Mouse (Mus musculus): Measurements from ENCODE around the gene Bfsp2.

Bfsp2 gene

DNA sequence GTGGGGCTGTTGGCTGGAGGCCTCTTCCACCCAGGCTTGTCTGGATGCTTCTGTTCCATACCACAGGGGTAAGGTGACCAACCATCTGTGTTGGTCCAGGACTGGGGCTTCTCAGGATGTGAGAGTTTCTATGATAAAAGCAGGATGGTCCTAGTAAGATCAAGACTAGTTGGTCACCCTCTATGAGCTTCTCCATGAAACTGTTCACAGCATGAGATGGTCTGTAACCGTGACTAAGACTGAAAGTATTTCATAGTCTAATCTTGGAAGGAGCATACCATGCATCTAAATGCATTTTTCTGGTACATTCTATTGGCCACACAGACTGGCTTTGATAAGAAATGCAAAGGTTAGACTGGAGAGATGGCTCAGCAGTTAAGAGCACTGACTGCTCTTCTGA is 96.6 kb downstream of the Bfsp2 start:
- DNase-seq (ENCODE audit: low read depth, low spot score): no peak

DNA sequence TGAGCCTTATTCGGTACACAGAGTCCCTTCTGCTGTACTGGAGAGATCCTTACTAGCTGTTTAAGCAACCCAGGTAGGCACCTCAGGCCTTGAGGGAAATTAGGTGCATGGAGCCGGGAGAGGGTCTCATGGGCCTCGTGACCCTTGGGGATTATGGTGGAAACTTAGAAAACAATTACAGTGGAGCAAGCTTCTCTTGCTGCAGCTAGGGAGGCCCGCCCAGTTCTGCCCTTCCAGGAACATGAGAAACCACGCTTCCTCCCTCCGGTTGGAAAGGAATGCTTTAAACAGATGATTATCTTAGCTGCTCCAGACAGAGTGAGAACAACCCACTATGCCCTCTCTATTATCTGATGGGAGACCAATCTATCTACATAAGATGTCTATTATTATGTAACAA is 97.2 kb downstream of the Bfsp2 start:
- no peak for DNase-seq (ENCODE audit: low read depth, low spot score)

DNA sequence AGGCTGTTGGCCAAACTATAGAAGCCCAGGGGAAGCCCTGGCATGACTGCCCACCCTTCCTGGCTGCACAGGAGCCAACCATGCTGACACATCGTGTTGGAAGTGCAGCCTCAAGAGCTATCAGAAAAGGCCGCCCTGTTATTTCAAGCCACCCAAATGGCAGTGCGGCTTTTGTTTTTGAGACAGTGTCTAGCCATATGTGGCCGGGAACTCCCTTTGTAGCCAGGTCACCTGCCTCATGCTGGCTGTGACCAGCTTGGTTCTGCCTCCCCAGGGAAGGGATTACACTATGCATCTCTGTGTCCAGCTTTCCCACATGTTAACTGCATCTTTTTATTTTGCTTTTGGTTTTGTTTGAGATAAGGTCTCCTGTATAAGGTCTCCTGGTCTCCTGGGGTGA is 99.7 kb downstream of the Bfsp2 start:
- DNase-seq (ENCODE audit: low read depth, low spot score): no peak

DNA sequence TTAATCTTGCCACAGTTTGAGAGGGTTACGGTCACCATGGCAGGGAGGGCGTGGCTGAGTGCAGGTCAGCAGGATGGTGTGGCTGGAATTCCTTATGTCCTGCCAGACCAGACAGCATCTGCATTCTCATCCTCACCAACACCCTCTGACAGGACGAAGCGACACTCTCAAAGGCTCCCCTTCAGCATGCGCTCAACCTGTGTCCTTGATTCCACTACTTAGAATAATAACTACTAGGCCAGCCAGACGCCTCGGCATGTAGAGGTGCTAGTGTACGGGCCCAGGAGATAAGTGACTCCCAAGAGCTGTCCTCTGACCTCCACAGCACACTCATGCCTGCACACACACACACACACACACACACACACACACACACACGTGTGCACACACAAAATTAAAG is 101.0 kb downstream of the Bfsp2 start:
- no peak for DNase-seq (ENCODE audit: low read depth, low spot score)

DNA sequence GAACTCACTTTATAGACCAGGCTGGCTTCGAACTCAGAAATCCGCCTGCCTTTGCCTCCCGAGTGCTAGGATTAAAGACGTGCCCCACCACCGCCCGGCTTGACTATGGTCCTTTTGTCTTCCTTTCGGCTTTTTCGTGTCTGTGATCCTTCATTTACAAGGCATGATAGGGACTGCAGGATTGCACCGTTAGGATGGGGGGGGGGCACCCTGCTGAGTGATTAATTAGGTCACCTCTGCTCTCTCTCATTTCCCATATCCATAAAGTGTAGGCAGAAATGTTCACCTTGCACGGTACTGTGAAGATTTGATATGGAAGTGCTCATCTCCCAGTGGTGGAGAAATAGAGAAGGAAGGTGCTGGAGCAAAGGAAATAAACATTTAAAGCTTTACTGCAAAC is 101.5 kb downstream of the Bfsp2 start:
- DNase-seq (ENCODE audit: low read depth, low spot score): no peak

DNA sequence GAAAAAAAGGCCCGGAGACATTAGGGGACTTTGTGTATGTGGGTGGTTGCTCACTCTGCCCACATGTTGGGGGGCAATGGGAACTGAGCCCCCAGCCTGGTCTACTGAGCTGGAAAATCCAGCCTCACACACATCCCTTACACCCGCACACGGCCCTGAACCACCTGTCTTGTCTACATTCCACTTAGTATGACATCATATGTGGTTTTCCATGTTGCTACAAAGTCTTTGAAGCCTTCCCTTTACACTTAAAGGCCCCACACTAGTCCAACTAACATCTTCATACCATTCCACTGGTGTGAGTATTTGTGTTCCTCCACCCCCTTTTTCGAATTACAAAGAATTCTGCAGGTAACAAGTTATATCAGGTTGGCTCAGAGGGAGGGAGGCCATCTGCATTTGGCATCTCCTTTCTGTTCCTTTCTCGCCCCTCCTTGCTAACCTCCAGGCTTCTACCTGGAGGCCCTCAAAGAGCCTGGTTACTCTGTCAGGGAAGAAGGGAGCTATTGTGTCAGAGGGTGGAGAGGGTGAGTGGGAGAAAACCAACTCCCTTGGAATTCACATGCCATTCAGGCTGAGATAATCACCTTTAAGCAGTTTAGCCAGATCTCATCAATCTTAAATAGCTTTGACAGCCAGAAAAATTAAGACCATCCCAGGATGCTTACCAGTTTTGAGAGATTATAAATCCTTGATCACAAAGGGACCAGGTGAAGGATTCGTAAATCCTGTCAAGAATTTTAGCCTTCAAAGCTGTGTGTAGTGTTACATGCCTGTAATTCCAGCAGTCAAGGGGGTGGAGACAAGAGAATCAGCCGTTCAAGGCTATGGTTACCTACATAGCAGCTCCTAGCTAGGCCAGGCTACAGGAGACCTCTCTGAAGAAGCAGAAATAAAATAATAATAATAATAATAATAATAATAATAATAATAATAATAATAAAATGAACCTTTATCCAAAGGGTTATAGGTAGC is 103.6 kb downstream of the Bfsp2 start:
- DNase-seq (ENCODE audit: low read depth, low spot score): no peak

Measured in embryo, embryonic 11.5 days (tissue).